Mouse (Mus musculus): ENCODE results near the gene Cops7a. TPM values are rescaled to one million over a fixed set of nuclear protein-coding genes. Genes with fewer than 3 reads are reported as not detected.

Gene Cops7a
- polyA plus RNA-seq, 1 experiment, result 165 TPM

DNA sequence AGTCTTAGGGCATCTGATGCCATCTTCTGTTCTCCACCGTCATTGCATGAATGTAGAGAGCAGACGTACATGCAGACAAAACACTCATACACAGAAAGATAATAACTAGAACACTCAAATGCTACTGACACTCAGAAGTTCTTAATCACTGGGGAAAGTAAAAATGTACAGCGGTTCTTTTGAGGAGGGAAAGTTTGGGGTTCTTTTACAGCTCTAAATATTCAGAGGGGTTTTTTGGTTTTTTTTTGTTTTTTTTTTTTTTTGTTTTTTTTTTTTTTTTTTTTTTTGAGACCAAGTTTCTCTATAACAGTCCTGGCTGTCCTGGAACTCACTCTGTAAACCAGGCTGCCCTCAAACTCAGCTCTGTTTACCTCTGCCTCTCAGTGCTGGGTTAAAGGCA, 32.2 kb downstream of the Cops7a start:
- TF ChIP-seq CEBPB (IDR thresholded peaks at IDR 0.05; ENCODE audit: low read depth), result no peak
- no peak for TF ChIP-seq MAX (IDR thresholded peaks at IDR 0.05)
- no peak for TF ChIP-seq CTCF (IDR thresholded peaks at IDR 0.05; ENCODE audit: control insufficient read depth, insufficient read depth, insufficient read length)
- no peak for TF ChIP-seq MYOG (IDR thresholded peaks at IDR 0.05; ENCODE audit: control insufficient read depth, extremely low read depth, insufficient read length)
- TF ChIP-seq MYOD1 (IDR thresholded peaks at IDR 0.05; ENCODE audit: control insufficient read depth, insufficient read length, low read depth), result no peak
- no peak for TF ChIP-seq USF1 (IDR thresholded peaks at IDR 0.05; ENCODE audit: low read depth)
- no peak for TF ChIP-seq FOSL1 (IDR thresholded peaks at IDR 0.05; ENCODE audit: insufficient read depth, low read length, poor library complexity, severe bottlenecking)
- H3K36me3 ChIP-seq (ENCODE audit: control insufficient read depth, insufficient read depth), result peaks cover 55% of the 10 kb centered on the region

GRCm38 (mm10) chr6:124932314-124932695, 33.0 kb downstream of the Cops7a start:
- Histone ChIP-seq H3K36me3 (ENCODE audit: control insufficient read depth, insufficient read depth) (peaks cover 47% of the 10 kb centered on the region), H3K27me3 (ENCODE audit: control insufficient read depth, insufficient read depth, insufficient read length) (no peaks in the 10 kb centered on the region), H3K4me3 (ENCODE audit: insufficient read depth, poor library complexity, severe bottlenecking) (peak overlapping the region; percentile 79), H3K79me3 (ENCODE audit: low read depth) (peaks cover 24% of the 10 kb centered on the region), H3K79me2 (ENCODE audit: control insufficient read depth, insufficient read depth) (peaks cover 41% of the 10 kb centered on the region), H3ac (ENCODE audit: control insufficient read depth, insufficient read length, low read depth) (peak overlapping the region; percentile 90)
- TF ChIP-seq USF1 (IDR thresholded peaks at IDR 0.05; ENCODE audit: low read depth) (no peak), CTCF (IDR thresholded peaks at IDR 0.05; ENCODE audit: control insufficient read depth, insufficient read depth, insufficient read length) (no peak), MAX (IDR thresholded peaks at IDR 0.05) (no peak), FOSL1 (IDR thresholded peaks at IDR 0.05; ENCODE audit: insufficient read depth, low read length, poor library complexity, severe bottlenecking) (no peak), CEBPB (IDR thresholded peaks at IDR 0.05; ENCODE audit: low read depth) (no peak), MYOD1 (IDR thresholded peaks at IDR 0.05; ENCODE audit: control insufficient read depth, insufficient read length, low read depth) (no peak), MYOG (IDR thresholded peaks at IDR 0.05; ENCODE audit: control insufficient read depth, extremely low read depth, insufficient read length) (no peak)

More for the DNA sequence above, 32.2 kb downstream of the Cops7a start:
- peaks cover 24% of the 10 kb centered on the region for H3K79me3 ChIP-seq (ENCODE audit: low read depth)
- H3K4me3 ChIP-seq (ENCODE audit: insufficient read depth, poor library complexity, severe bottlenecking), result no peak overlapping the region
- H3K79me2 ChIP-seq (ENCODE audit: control insufficient read depth, insufficient read depth), result peaks cover 41% of the 10 kb centered on the region
- no peaks in the 10 kb centered on the region for H3K27me3 ChIP-seq (ENCODE audit: control insufficient read depth, insufficient read depth, insufficient read length)
- no peak overlapping the region for H3ac ChIP-seq (ENCODE audit: control insufficient read depth, insufficient read length, low read depth)

GRCm38 (mm10) chr6:124931525-124932313, 33.6 kb downstream of the Cops7a start:
- H3K79me3 ChIP-seq (ENCODE audit: low read depth), result peaks cover 24% of the 10 kb centered on the region
- TF ChIP-seq MYOG (IDR thresholded peaks at IDR 0.05; ENCODE audit: control insufficient read depth, extremely low read depth, insufficient read length), result no peak
- no peak for TF ChIP-seq CTCF (IDR thresholded peaks at IDR 0.05; ENCODE audit: control insufficient read depth, insufficient read depth, insufficient read length)
- TF ChIP-seq FOSL1 (IDR thresholded peaks at IDR 0.05; ENCODE audit: insufficient read depth, low read length, poor library complexity, severe bottlenecking), result no peak
- no peak for TF ChIP-seq MAX (IDR thresholded peaks at IDR 0.05)
- no peak for TF ChIP-seq USF1 (IDR thresholded peaks at IDR 0.05; ENCODE audit: low read depth)
- TF ChIP-seq CEBPB (IDR thresholded peaks at IDR 0.05; ENCODE audit: low read depth), result no peak
- TF ChIP-seq MYOD1 (IDR thresholded peaks at IDR 0.05; ENCODE audit: control insufficient read depth, insufficient read length, low read depth), result no peak

DNA sequence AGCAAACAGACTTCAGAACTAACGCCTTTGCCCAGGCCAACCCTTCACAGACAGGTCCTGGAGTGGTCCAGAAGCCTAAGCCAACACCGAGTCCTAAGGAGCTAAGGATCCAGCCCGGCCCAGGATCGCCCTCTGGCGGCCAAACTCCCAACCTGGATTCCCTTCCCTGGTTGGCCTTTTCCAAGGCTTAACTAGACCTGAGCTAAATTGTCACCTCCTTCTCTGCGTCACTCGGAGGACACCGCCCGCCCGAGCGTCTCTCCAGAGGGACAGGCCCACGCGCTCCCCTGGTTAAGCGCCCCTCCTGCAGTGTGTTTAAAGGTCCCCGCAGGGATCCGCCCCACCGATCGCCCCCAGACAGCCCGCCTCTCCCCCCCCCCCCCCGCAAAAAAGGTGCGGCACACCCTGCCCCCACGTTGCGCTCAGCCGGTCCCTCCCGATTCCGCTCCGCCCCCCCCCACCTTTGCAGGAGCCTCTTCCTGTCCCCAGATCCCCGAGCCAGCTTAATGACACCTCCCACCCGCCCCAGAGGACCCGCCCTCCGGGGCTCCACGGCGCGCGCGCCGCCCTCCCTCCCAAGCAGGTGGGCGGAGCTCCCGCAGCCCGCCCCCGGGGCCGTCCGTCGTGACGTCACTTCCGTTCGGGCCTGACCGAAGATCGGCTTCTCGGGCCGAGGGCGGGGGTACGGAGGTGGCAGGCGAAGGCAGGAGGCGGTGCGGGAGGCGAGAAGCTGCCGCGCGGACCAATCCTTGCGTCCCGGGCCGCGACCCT, 34.4 kb downstream of the Cops7a start, which contains the start of gene Mlf2:
TSS of gene Mlf2 (plus strand) at position 633 of the 771 bp plus-strand sequence.
- H3ac ChIP-seq (ENCODE audit: control insufficient read depth, insufficient read length, low read depth), result peak within 1 kb of the TSS; percentile 90
- no peaks in the 10 kb centered on the region for H3K27me3 ChIP-seq (ENCODE audit: control insufficient read depth, insufficient read depth, insufficient read length)
- H3K4me3 ChIP-seq (ENCODE audit: insufficient read depth, poor library complexity, severe bottlenecking), result peak within 1 kb of the TSS; percentile 79
- peaks cover 41% of the 10 kb centered on the region for H3K79me2 ChIP-seq (ENCODE audit: control insufficient read depth, insufficient read depth)
- peaks cover 24% of the 10 kb centered on the region for H3K79me3 ChIP-seq (ENCODE audit: low read depth)
- H3K36me3 ChIP-seq (ENCODE audit: control insufficient read depth, insufficient read depth), result peaks cover 36% of the 10 kb centered on the region
- TF ChIP-seq CTCF (IDR thresholded peaks at IDR 0.05; ENCODE audit: control insufficient read depth, insufficient read depth, insufficient read length) (peak; percentile 86), MYOD1 (IDR thresholded peaks at IDR 0.05; ENCODE audit: control insufficient read depth, insufficient read length, low read depth) (no peak), USF1 (IDR thresholded peaks at IDR 0.05; ENCODE audit: low read depth) (no peak)

More at GRCm38 (mm10) chr6:124931525-124932313, 33.6 kb downstream of the Cops7a start:
- peaks cover 43% of the 10 kb centered on the region for H3K36me3 ChIP-seq (ENCODE audit: control insufficient read depth, insufficient read depth)
- H3ac ChIP-seq (ENCODE audit: control insufficient read depth, insufficient read length, low read depth), result peak overlapping the region; percentile 90
- H3K27me3 ChIP-seq (ENCODE audit: control insufficient read depth, insufficient read depth, insufficient read length), result no peaks in the 10 kb centered on the region
- peaks cover 41% of the 10 kb centered on the region for H3K79me2 ChIP-seq (ENCODE audit: control insufficient read depth, insufficient read depth)
- H3K4me3 ChIP-seq (ENCODE audit: insufficient read depth, poor library complexity, severe bottlenecking), result peak overlapping the region; percentile 79

DNA sequence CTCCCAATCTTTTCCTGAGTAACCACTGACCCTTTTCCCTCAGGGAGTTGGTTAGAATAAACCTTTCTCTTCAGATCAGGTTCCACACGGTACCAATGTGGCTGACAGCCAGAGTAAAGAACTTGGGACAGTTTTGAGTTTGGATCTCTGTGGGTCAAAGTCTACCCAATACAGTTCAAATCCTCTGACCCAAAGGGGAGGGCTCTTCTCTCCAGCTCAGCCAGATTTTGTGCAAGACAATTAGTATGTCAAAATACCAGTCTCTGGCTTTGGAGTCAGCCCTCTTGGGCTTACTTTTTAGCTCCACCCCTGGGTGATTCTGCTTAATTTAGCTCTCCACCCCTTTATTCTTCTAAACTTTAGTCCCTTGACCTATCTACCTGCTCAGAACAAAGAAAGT, 35.1 kb downstream of the Cops7a start:
- Histone ChIP-seq H3K79me3 (ENCODE audit: low read depth) (peaks cover 23% of the 10 kb centered on the region), H3K79me2 (ENCODE audit: control insufficient read depth, insufficient read depth) (peaks cover 40% of the 10 kb centered on the region), H3K27me3 (ENCODE audit: control insufficient read depth, insufficient read depth, insufficient read length) (no peaks in the 10 kb centered on the region), H3K4me3 (ENCODE audit: insufficient read depth, poor library complexity, severe bottlenecking) (peak overlapping the region; percentile 16), H3K36me3 (ENCODE audit: control insufficient read depth, insufficient read depth) (peaks cover 29% of the 10 kb centered on the region), H3ac (ENCODE audit: control insufficient read depth, insufficient read length, low read depth) (peak overlapping the region; percentile 28)
- TF ChIP-seq USF1 (IDR thresholded peaks at IDR 0.05; ENCODE audit: low read depth) (no peak), CTCF (IDR thresholded peaks at IDR 0.05; ENCODE audit: control insufficient read depth, insufficient read depth, insufficient read length) (no peak), MYOD1 (IDR thresholded peaks at IDR 0.05; ENCODE audit: control insufficient read depth, insufficient read length, low read depth) (no peak), FOSL1 (IDR thresholded peaks at IDR 0.05; ENCODE audit: insufficient read depth, low read length, poor library complexity, severe bottlenecking) (no peak), MAX (IDR thresholded peaks at IDR 0.05) (no peak), MYOG (IDR thresholded peaks at IDR 0.05; ENCODE audit: control insufficient read depth, extremely low read depth, insufficient read length) (no peak), CEBPB (IDR thresholded peaks at IDR 0.05; ENCODE audit: low read depth) (no peak)
